Mouse (Mus musculus) fibroblast of lung, adult 2 months (primary cell): ENCODE results near the gene Thbs3.
A peak's percentile ranks its signal among the peaks of the same experiment; 100 is the strongest.

Source experiments
- DNase-seq: peaks from one replicate; pipeline ENCODE4 v3.0.0-alpha.2; 2011; ENCODE audit warnings: low read depth

The Thbs3 gene

DNA sequence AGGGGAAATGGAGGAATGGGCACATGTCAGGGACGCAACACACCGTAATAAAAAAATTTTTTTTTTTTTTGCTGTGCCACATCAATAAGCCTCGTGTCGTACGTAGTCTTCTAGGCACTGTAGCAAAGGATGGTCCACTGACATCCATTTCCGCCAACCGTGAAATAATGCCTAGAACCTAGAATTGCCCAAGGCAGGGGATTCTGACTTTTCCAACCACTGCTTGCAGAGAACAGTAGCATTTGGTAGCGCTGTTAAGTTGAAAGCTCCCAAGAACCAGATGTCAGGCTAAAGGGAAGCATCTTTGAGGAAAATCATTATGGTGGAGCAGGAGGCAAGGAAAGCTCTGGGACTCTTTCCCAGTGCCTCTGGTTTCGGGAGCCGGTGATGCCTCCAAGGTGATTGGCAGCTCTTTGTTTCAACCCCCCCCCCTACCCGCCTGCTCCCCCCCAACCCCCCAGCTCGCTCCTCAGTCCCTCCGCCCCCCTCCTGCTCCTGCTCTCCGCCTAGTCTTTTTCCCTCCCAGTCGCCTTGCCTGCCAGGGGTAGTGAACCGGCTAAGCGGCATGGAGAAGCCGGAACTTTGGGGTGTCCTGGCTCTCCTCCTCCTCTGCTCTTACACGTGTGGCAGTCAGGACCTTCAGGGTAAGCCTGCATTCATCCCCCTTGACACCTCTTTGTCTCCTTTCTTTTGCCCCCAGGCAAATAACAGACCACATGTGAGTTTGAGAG, at the start of gene Thbs3:
TSS of gene Thbs3 (plus strand) at position 500 of the 731 bp plus-strand sequence.
- no peak for DNase-seq

DNA sequence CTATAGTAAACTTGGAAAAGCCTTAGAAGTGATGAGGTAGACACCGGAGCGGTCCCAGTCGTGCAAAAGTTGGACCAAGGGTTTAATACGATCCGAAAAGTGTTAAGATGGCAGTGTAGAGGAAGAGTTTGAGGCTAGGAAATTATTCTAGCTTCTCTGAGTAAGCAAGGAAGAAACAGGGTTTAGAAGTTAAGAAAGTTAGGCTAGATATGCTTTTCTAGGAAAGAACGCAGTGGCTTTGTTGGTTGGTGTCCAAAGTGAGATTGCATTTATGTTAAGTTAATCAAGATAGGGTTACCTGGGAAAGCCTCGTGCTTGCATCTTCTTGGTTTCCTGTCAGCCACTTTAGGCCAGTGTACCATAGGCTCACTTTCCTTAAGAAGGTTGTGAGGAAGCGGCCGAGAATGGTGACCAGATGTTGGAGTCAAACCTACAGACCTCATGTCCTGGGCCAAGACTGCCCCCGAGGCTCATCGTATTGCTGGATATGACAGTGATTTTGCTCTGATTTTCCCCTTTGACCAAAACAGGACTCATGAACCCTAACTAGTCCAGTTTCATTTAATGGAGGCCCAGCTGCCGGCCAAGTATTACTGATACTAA, 49.6 kb upstream of the Thbs3 start:
- no peak for DNase-seq

- DNase-seq = no peak
Measured at GRCm38 (mm10) chr3:89166945-89167344, 48.0 kb upstream of the Thbs3 start.

DNA sequence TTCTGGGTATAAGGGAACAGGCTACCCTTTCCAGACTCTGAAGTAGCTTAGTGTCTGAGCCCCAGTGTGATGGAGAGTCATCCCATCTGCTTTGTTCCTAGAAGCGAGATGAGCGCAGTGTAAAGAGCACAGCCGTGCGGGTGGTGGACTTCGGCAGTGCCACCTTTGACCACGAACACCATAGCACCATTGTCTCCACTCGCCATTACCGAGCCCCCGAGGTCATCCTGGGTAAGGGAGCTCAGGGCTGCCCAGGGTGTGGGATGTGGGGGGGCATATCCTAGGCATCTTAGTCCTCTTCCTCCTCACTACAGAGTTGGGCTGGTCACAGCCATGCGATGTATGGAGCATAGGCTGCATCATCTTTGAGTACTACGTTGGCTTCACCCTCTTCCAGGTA, 40.1 kb upstream of the Thbs3 start:
- DNase-seq = no peak

GRCm38 (mm10) chr3:89175544-89175943, 39.4 kb upstream of the Thbs3 start:
- no peak for DNase-seq

DNA sequence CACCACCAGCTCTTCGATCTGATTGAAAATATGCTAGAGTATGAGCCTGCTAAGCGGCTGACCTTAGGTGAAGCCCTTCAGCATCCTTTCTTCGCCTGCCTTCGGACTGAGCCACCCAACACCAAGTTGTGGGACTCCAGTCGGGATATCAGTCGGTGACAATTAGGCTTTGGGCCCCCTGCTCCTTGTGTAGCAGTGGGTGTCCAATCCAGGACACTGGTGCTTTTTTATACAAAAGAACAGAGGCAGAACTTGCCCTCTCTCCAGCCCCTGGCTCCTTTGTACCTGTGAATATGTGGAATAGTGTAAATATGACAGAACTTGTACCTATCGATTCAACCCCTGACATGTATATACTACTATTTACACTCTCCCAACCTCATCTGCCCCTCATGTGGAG, 38.6 kb upstream of the Thbs3 start:
- DNase-seq = no peak

DNA sequence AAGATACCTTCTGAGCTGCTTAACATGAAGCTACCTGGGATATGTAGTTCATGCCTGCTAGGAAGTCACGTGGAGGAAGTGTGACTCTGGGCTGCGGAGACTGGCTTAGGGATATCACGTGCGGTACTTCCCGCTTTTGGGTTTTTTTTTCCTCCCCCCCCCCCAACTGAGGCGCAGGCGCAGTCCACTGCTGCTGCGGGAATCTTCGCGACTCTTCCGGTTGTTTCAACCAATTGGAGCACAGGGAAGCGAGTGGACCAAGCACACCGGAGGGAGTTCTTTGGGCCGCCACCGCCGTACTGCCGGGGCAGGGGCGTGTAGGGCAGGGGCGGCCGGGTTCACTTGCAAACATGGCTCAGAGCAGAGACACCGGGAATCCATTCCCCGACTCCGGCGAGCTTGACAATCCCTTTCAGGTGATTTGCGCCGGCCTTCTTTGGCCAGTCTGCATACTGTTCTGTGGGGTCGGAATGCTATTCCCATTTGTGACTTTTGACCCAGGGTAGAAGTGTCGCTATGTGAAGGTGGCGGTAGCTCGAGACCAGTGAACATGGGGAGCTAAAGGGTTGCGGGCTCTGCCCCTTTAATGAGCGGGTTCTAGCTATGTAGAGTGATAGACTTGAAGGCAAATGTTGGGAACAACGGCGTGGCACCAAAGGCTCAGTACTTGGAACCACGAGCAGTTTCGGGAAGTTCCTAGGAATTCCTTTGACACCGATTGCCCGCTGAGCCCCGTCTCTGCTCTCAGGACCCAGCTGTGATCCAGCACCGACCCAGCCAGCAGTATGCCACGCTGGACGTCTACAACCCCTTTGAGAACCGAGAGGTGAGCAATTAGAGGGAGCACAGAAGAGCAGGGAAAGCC, 37.5 kb upstream of the Thbs3 start, which contains the start of gene Scamp3:
TSS of gene Scamp3 (plus strand) at position 232 of the 865 bp plus-strand sequence.
- peak; percentile 95 for DNase-seq

- no peak for DNase-seq
Measured at GRCm38 (mm10) chr3:89178107-89178385, 36.9 kb upstream of the Thbs3 start.

DNA sequence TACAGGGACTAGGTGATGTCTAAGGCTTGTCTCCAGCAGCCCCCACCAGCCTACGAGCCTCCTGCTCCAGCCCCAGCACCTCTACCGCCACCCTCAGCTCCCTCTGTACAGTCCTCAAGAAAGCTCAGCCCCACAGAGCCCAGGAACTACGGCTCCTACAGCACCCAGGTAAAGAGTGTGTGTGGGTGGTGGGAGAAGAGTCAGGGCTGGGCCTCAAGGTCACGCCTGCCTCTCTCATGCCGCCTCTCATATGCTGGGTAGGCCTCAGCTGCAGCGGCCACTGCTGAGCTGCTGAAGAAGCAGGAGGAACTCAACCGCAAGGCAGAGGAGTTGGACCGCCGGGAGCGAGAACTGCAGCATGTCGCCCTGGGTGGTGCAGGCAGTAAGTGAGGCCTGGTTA, 35.9 kb upstream of the Thbs3 start:
- no peak for DNase-seq

DNA sequence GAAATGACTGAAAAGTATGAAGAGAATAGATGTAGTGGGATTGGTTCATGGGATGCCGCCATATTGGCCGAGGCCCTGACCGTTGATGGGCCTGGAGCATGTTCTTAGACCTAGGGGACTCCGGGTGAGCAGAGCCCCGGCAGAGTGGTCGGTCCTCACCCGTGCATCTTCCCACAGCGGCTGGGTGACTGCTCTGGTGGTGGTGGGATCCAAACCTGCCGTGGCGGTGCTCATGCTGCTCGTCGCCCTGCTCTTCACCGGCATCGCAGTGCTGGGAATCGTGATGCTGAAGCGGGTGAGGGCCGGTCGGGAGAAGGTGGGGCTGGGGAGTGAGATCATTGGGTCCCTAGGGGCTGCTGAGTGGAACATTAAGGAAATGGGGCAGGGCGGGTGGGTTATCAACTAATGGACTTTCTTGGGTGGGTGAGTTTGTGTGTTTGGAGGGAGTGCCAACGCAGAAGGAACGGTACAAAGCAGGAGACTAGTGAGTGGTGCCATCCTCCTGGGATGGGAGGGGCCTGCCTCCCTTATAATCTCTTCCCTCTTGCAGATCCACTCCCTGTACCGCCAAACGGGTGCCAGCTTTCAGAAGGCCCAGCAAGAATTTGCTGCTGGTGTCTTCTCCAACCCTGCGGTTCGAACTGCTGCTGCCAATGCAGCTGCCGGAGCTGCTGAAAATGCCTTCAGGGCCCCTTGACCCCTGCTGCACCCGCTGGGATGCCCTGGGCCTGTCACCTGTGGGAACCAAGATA, 33.1 kb upstream of the Thbs3 start:
- DNase-seq = no peak

GRCm38 (mm10) chr3:89182531-89183057, 32.4 kb upstream of the Thbs3 start:
- DNase-seq = no peak

DNA sequence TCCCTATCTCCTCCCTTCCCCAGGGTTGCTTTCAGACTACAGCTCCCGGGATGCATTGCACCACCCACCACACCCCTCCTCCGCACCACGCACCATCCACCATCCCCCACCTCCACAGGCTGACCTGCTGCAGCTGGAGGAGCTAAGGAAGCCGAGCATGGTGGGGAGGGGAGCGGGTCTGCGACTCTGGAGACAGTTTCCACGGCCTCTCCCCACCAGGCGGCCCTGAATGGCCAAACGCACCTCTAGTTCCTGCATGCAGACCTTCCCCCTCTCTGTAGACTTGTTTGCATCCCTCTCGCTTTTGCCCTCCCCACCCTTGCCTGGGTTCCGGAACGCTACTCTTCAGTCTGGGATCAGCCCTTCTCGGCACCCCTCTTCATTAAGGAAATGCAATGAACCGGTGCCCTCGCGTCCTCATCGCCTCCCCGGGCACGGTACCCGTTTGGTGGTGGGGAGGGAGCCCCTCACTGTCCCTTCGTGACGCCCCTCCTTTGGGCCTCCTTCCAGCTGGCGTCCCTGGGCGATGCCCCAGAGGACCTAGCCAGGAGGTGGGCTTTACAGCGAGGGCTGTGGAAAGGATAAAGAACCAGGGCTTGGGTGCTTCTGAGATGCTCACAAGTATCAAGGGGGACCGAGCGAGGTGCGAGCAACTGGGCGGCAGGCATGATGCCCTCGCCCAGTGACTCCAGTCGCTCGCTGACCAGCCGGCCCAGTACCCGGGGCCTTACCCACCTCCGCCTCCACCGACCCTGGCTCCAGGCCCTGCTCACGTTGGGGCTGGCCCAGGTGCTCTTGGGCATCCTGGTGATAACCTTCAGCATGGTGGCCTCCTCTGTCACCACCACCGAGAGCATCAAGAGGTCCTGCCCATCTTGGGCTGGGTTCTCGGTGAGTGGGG, 31.7 kb upstream of the Thbs3 start, which contains the start of gene Fam189b:
TSS of gene Fam189b (plus strand) at position 86 of the 901 bp plus-strand sequence.
- DNase-seq = peak; percentile 66

DNA sequence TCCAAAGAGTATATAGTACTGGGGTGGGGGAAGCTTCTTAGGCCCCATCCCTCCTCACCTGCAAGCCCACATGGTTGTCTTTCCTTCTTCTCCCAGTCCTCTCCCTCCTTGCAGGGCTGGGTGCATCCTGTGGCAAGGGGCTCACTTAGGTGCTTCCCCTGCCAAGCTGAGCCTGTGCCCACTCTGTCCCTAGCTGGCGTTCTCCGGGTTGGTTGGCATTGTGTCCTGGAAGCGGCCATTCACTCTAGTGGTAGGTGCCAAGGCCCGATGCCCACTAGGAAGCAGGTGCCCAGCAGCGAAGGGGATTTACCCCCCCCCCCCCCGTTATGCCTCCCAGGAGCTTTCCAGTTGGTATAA, 31.0 kb upstream of the Thbs3 start:
- no peak for DNase-seq

DNA sequence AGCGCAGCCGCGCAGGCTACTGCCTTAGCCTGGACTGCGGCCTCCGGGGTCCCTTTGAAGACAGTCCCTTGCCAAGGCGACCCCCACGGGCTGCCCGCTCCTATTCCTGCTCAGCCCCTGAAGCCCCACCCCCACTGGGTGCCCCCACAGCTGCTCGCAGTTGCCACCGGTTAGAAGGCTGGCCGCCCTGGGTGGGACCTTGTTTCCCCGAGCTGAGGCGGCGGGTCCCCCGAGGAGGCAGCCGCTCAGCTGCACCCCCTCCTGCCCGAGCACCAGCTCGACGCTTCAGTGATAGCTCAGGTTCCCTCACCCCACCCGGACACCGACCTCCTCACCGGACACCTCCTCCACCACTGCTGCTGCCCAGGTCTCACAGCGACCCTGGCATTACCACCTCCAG, 27.8 kb upstream of the Thbs3 start:
- DNase-seq = no peak

DNA sequence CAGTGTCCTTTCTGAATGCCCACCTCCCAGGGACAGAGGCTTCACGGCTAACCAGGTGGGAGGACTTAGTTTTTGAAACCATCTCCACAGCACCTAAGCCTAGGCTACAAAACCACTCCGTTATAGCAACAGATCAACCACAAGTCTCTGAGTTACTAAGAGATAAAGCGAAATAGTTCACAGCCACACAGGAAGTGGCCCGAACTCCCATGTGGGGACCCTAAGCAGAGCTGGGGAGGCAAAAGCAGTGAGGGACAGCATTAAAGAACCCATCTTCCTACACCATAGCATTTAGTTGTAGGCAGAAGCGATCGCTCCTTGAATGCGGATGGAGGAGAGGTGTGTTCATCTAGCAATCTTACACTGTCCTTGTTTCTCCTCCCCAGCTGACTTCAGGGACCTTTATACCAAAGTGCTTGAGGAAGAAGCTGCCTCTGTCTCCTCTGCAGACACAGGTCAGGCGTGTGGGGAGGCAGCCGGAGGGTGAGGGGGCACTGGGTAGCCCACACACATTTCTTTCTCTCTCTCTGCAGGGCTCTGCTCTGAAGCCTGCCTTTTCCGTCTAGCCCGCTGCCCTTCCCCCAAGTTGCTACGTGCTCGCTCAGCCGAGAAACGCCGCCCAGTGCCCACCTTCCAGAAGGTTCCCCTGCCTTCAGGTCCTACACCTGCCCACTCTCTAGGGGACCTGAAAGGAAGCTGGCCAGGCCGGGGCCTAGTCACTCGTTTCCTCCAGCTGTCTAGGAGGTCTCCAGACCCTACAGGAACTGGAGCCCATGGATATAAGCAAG, 27.1 kb upstream of the Thbs3 start:
- no peak for DNase-seq

DNA sequence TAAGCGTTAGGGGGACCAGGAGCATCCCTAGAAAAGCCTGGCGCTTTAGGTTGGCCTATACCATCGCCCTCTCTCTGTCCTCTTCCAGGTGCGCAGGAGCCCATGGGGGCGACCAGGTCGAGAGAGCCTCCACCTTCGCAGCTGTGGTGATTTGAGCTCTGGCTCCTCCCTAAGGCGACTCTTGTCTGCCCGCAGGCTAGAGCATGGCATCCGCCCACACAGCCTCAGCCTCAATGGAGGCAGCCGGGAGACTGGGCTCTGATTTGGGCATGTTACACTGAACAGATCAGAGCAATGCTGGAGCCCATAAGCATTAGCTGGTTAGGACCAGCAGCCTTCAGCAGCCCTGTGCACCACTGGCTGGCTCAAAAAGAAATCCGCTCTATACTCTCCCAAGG, 26.5 kb upstream of the Thbs3 start:
- DNase-seq = no peak

- DNase-seq = no peak
Measured at GRCm38 (mm10) chr3:89190436-89190835, 24.5 kb upstream of the Thbs3 start.

- no peak for DNase-seq
Measured at GRCm38 (mm10) chr3:89193351-89193750, 21.6 kb upstream of the Thbs3 start.

GRCm38 (mm10) chr3:89193853-89194252, 21.1 kb upstream of the Thbs3 start:
- no peak for DNase-seq
